Mouse (Mus musculus): ENCODE results near the gene Zdhhc19.

GRCm38 (mm10) chr16:32506868-32507267 is 10.8 kb downstream of the Zdhhc19 start:
- TF ChIP-seq MAX (IDR thresholded peaks at IDR 0.05), result no peak
- TF ChIP-seq CEBPB (IDR thresholded peaks at IDR 0.05; ENCODE audit: low read depth), result no peak
- TF ChIP-seq CTCF (IDR thresholded peaks at IDR 0.05; ENCODE audit: control insufficient read depth, insufficient read depth, insufficient read length), result no peak
